Mouse (Mus musculus) embryonic facial prominence, embryonic 14.5 days (tissue): ENCODE measurements around the gene Tcl1b1. TPM values are rescaled to one million over a fixed set of nuclear protein-coding genes. Genes with fewer than 3 reads are reported as not detected.

Experiments used
- ATAC-seq: fragments of 200-750 bp; cut with Nextera tagmentation; 2 replicates; pipeline ENCODE4 v1.8.0; 2017; ENCODE audit warnings: low read depth, moderate number of reproducible peaks, moderate TSS enrichment
- DNase-seq: peaks from one replicate; pipeline ENCODE4 v3.0.0-alpha.2; 2015; ENCODE audit warnings: low spot score
- H3K27ac ChIP-seq: fragments of 300-500 bp; sonication (generic); replicated peaks from 2 replicates; pipeline ENCODE4 v1.5.1; 2014; ENCODE audit warnings: low read depth, mild to moderate bottlenecking, low read length, moderate library complexity
- H3K27me3 ChIP-seq: fragments of 300-500 bp; sonication (generic); replicated peaks from 2 replicates; pipeline ENCODE4 v1.6.1; 2014; ENCODE audit warnings: low read length; ENCODE audit not compliant: control insufficient read depth, insufficient read depth
- H3K36me3 ChIP-seq: fragments of 300-500 bp; sonication (generic); 2 replicates; pipeline ENCODE4 v1.6.1; 2014; ENCODE audit warnings: low read length, mixed read lengths; ENCODE audit not compliant: control insufficient read depth, insufficient read depth
- H3K4me1 ChIP-seq: fragments of 300-500 bp; sonication (generic); 2 replicates; pipeline ENCODE4 v1.6.1; 2014; ENCODE audit warnings: antibody characterized with exemption, low read length; ENCODE audit not compliant: control insufficient read depth, insufficient read depth
- H3K4me2 ChIP-seq: fragments of 300-500 bp; sonication (generic); 2 replicates; pipeline ENCODE4 v1.6.1; 2014; ENCODE audit warnings: low read depth, mild to moderate bottlenecking, low read length, moderate library complexity, mixed read lengths
- H3K4me3 ChIP-seq: fragments of 300-500 bp; sonication (generic); 2 replicates; pipeline ENCODE4 v1.5.1; 2014; ENCODE audit warnings: low read depth, mild to moderate bottlenecking, low read length
- H3K9ac ChIP-seq: fragments of 300-500 bp; sonication (generic); 2 replicates; pipeline ENCODE4 v1.6.1; 2014; ENCODE audit warnings: low read depth, mild to moderate bottlenecking, low read length, moderate library complexity, mixed read lengths
- H3K9me3 ChIP-seq: fragments of 300-500 bp; sonication (generic); 2 replicates; pipeline ENCODE4 v1.6.1; 2016; ENCODE audit warnings: low read length; ENCODE audit not compliant: control insufficient read depth
- WGBS: fragments of 180-500 bp; shearing (Covaris S2); extraction: QIAGEN DNeasy Blood & Tissue Kit; methylation state at CpG from one replicate; pipeline ENCODE4 v1.1.7; 2014; 5-methylcytosine and 5-hydroxymethylcytosine counted together
- polyA plus RNA-seq: library from polyadenylated mRNA; unstranded; fragments of >200 nt; fragmentation: Nextera tagmentation; extraction: Ambion mirVana; gene quantifications from 2 replicates; pipeline ENCODE4 v1.2.1, GENCODE M21; 2014

The Tcl1b1 gene
- polyA plus RNA-seq, 1 experiment from 2014 or later: not detected

DNA sequence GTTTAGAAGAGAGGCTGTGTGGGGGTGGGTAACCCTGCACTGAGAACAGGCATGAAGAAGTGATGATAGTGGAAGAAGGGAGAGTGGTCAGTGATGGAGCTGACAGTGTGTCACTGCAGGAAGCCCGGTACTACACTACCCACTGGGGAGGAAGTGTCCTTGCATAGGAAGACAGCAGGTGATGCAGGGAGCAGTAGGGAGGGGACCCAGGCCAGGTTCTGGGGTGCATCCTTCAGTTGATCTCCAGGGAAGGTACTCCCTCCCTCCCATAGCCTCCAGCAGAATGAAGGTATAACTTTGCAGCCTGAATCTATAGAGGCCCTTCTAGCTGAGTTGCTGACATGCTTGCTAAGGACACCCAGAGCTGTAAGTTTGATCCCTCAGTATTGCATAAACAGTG is 47.6 kb downstream of the Tcl1b1 start:
- ATAC-seq (no peak), DNase-seq (no peak)
- no peaks in the 10 kb centered on the region for H3K27me3 ChIP-seq
- H3K4me1 ChIP-seq: no peaks in the 10 kb centered on the region
- H3K4me2 ChIP-seq: no peak overlapping the region
- no peak overlapping the region for H3K27ac ChIP-seq
- WGBS: 60% methylated on average over 1 of the region's 1 CpGs
- no peak overlapping the region for H3K4me3 ChIP-seq
- no peaks in the 10 kb centered on the region for H3K36me3 ChIP-seq
- no peaks in the 10 kb centered on the region for H3K9me3 ChIP-seq
- no peak overlapping the region for H3K9ac ChIP-seq

DNA sequence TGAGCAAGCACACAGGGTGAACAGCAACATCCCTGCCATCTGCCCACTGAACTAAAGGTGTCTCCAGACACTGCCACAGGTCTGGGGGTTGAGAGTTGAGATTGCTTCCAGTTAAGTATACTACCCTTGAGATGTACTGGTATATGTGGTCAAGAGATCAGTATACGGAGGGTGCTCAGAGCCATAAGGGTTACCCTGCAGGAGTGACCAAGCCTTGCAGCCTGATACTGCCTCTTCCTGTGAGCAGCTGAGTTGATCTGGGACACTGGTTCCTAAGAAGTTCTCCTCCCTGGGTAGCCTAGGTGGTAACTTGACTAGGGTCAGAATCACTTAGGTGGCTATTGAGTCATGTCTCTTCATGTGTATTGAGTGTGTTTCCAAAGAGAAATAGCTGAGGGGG is 49.0 kb downstream of the Tcl1b1 start:
- 86% methylated on average over 1 of the region's 1 CpGs for WGBS
- Histone ChIP-seq H3K4me1 (no peaks in the 10 kb centered on the region), H3K27ac (no peak overlapping the region), H3K4me3 (no peak overlapping the region), H3K9me3 (no peaks in the 10 kb centered on the region), H3K27me3 (no peaks in the 10 kb centered on the region), H3K9ac (no peak overlapping the region), H3K36me3 (no peaks in the 10 kb centered on the region), H3K4me2 (no peak overlapping the region)
- ATAC-seq (no peak), DNase-seq (no peak)

DNA sequence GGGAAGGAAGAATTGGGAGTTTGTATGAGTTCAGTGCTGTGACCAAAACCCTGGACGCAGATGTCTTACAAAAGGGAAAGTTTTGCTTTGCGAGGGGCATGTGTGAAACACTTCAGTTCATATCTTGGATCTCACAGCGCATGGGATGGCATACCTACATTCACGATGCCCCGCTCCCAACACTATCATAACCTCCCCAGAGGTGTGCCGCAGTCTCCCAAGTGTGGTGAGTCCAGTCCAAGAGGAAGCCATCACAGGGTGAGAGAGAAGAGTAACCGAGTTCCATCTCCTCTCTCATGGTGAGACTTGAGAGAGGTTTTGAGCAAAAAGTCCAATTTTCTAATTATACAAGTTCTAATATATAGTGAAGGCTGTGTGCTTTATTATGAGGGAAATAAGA is 49.7 kb downstream of the Tcl1b1 start:
- H3K27ac ChIP-seq: no peak overlapping the region
- H3K4me2 ChIP-seq: no peak overlapping the region
- H3K4me1 ChIP-seq: no peaks in the 10 kb centered on the region
- no peaks in the 10 kb centered on the region for H3K27me3 ChIP-seq
- DNase-seq: no peak
- no peaks in the 10 kb centered on the region for H3K9me3 ChIP-seq
- H3K9ac ChIP-seq: no peak overlapping the region
- ATAC-seq: no peak
- H3K36me3 ChIP-seq: no peaks in the 10 kb centered on the region
- 90% methylated on average over 7 of the region's 7 CpGs for WGBS
- H3K4me3 ChIP-seq: no peak overlapping the region

Other genes starting within 250 kb of the Tcl1b1 start
- gene Syne3, start 149.9 kb upstream of the Tcl1b1 start, polyA plus RNA-seq: 1.8 and 3.0 TPM in 2 replicates
- 183 and 186 TPM in 2 replicates for gene Glrx5, start 127.0 kb upstream of the Tcl1b1 start, polyA plus RNA-seq
- not detected in 2 replicates for gene Tcl1b2, start 13.7 kb upstream of the Tcl1b1 start, polyA plus RNA-seq
- gene Tcl1b5, start 16.7 kb downstream of the Tcl1b1 start, polyA plus RNA-seq: not detected in 2 replicates
- gene Tcl1b3, start 31.4 kb downstream of the Tcl1b1 start, polyA plus RNA-seq: not detected in 2 replicates
- gene Tcl1b4, start 42.3 kb downstream of the Tcl1b1 start, polyA plus RNA-seq: not detected in 2 replicates
- gene Tcl1, start 63.1 kb downstream of the Tcl1b1 start, polyA plus RNA-seq: not detected in 2 replicates
- gene Tunar, start 174.2 kb downstream of the Tcl1b1 start, polyA plus RNA-seq: 0.32 and 0.63 TPM in 2 replicates